Mouse (Mus musculus): ENCODE data around the gene Cdh1. TPM values are rescaled to one million over a fixed set of nuclear protein-coding genes. Genes with fewer than 3 reads are reported as not detected.
"Not testable (repeated sequence)": the region's sequence is repeated elsewhere in the genome, so short reads cannot be mapped to it uniquely, and the experiment has no call there.

Cdh1 gene
- total RNA-seq, 2 experiments from 2014 or later: not detected

GRCm38 (mm10) chr8:106588443-106589431, 14.4 kb upstream of the Cdh1 start:
- intact Hi-C loops (cut with DNase I): no loop called here
- no peak for DNase-seq

- DNase-seq: no peak
- intact Hi-C loops (cut with DNase I): no loop called here
Measured at GRCm38 (mm10) chr8:106592458-106592857, 10.7 kb upstream of the Cdh1 start.

- DNase-seq; intact Hi-C loops (cut with DNase I): not testable (repeated sequence)
Measured at GRCm38 (mm10) chr8:106595623-106596022, 7.5 kb upstream of the Cdh1 start.

- no peak for DNase-seq
- intact Hi-C loops (cut with DNase I): no loop called here
Measured at GRCm38 (mm10) chr8:106597067-106597466, 6.1 kb upstream of the Cdh1 start.

- intact Hi-C loops (cut with DNase I): no loop called here
Measured at GRCm38 (mm10) chr8:106599265-106599979, 3.7 kb upstream of the Cdh1 start.

GRCm38 (mm10) chr8:106603933-106604332, 782 bp downstream of the Cdh1 start:
- intact Hi-C loops (cut with DNase I): no loop called here
- no peak for DNase-seq

More at GRCm38 (mm10) chr8:106599265-106599979, 3.7 kb upstream of the Cdh1 start:
- no peak for DNase-seq

- intact Hi-C loops (cut with DNase I): no loop called here
- no peak for DNase-seq
Measured at GRCm38 (mm10) chr8:106605657-106606056, 2.5 kb downstream of the Cdh1 start.

- intact Hi-C loops (cut with DNase I): no loop called here
- DNase-seq: no peak
Measured at GRCm38 (mm10) chr8:106606121-106606520, 3.0 kb downstream of the Cdh1 start.

- intact Hi-C loops (cut with DNase I): no loop called here
Measured at GRCm38 (mm10) chr8:106606601-106607145, 3.5 kb downstream of the Cdh1 start.

GRCm38 (mm10) chr8:106607783-106608182, 4.6 kb downstream of the Cdh1 start:
- DNase-seq; intact Hi-C loops (cut with DNase I): not testable (repeated sequence)

More at GRCm38 (mm10) chr8:106606601-106607145, 3.5 kb downstream of the Cdh1 start:
- DNase-seq: no peak

GRCm38 (mm10) chr8:106608425-106608824, 5.3 kb downstream of the Cdh1 start:
- DNase-seq: no peak
- intact Hi-C loops (cut with DNase I): no loop called here

- no peak for DNase-seq
- intact Hi-C loops (cut with DNase I): no loop called here
Measured at GRCm38 (mm10) chr8:106609076-106609903, 6.1 kb downstream of the Cdh1 start.

- intact Hi-C loops (cut with DNase I): no loop called here
- no peak for DNase-seq
Measured at GRCm38 (mm10) chr8:106610958-106611640, 7.9 kb downstream of the Cdh1 start.

GRCm38 (mm10) chr8:106612047-106612446, 8.9 kb downstream of the Cdh1 start:
- intact Hi-C loops (cut with DNase I): no loop called here
- DNase-seq: no peak

- intact Hi-C loops (cut with DNase I): no loop called here
- DNase-seq: no peak
Measured at GRCm38 (mm10) chr8:106614704-106615103, 11.6 kb downstream of the Cdh1 start.

GRCm38 (mm10) chr8:106615661-106616299, 12.6 kb downstream of the Cdh1 start:
- no peak for DNase-seq
- intact Hi-C loops (cut with DNase I): no loop called here

- no peak for DNase-seq
- intact Hi-C loops (cut with DNase I): no loop called here
Measured at GRCm38 (mm10) chr8:106616679-106617078, 13.5 kb downstream of the Cdh1 start.

GRCm38 (mm10) chr8:106617196-106617595, 14.0 kb downstream of the Cdh1 start:
- intact Hi-C loops (cut with DNase I): no loop called here
- DNase-seq: no peak

GRCm38 (mm10) chr8:106617865-106618264, 14.7 kb downstream of the Cdh1 start:
- intact Hi-C loops (cut with DNase I): no loop called here

More at GRCm38 (mm10) chr8:106617865-106618264, 14.7 kb downstream of the Cdh1 start:
- DNase-seq: no peak
